Mouse (Mus musculus) G1E (cell line): ENCODE results near the gene Sema3b. TPM values are rescaled to one million over a fixed set of nuclear protein-coding genes. Genes with fewer than 3 reads are reported as not detected.
A peak's percentile ranks its signal among the peaks of the same experiment; 100 is the strongest.

Experiments
- ATAC-seq: 2 replicates; pipeline ENCODE4 v1.8.0; 2016; ENCODE audit warnings: mild to moderate bottlenecking; ENCODE audit not compliant: insufficient number of reproducible peaks, poor library complexity, low FRiP score, severe bottlenecking; ENCODE audit errors: extremely low read depth
- DNase-seq: peaks from one replicate; pipeline ENCODE4 v3.0.0; 2012; ENCODE audit warnings: low spot score
- H3K27me3 ChIP-seq: 2 replicates; pipeline ENCODE4 v1.6.1; 2012; ENCODE audit warnings: mild to moderate bottlenecking, low read length, inconsistent platforms; ENCODE audit not compliant: insufficient read depth
- H3K36me3 ChIP-seq: replicated peaks from 2 replicates; pipeline ENCODE3; 2012; ENCODE audit warnings: mild to moderate bottlenecking, inconsistent platforms
- H3K4me1 ChIP-seq: 2 replicates; pipeline ENCODE4 v1.6.1; 2012; ENCODE audit warnings: low read depth, low read length, inconsistent platforms, mixed read lengths; ENCODE audit not compliant: insufficient read depth
- H3K4me3 ChIP-seq: 2 replicates; pipeline ENCODE4 v1.5.1; 2012; ENCODE audit warnings: low read depth, mild to moderate bottlenecking, inconsistent platforms, low read length, moderate library complexity, mixed read lengths
- H3K9me3 ChIP-seq: replicated peaks from 2 replicates; pipeline ENCODE4 v1.6.1; 2012; ENCODE audit warnings: inconsistent platforms
- CTCF ChIP-seq: IDR thresholded peaks from 2 replicates; pipeline ENCODE4 v1.5.1; 2012; ENCODE audit warnings: low read depth, low read length, inconsistent platforms, mixed read lengths
- GATA1 ChIP-seq: IDR thresholded peaks from 2 replicates; pipeline ENCODE4 v1.6.1; 2012; ENCODE audit warnings: borderline replicate concordance, low read length, inconsistent platforms, mixed read lengths
- GATA2 ChIP-seq: IDR thresholded peaks from 2 replicates; pipeline ENCODE4 v1.6.1; 2012; ENCODE audit warnings: low read depth, low read length, inconsistent platforms, borderline replicate concordance
- POLR2AphosphoS5 ChIP-seq: IDR thresholded peaks from 2 replicates; pipeline ENCODE4 v1.6.1; 2012; ENCODE audit warnings: low read depth, low read length, inconsistent platforms; ENCODE audit not compliant: insufficient replicate concordance
- TAL1 ChIP-seq: conservative IDR thresholded peaks from 2 replicates; pipeline ENCODE4 v1.6.1; 2012; ENCODE audit warnings: low read depth, low read length, inconsistent platforms, mixed read lengths
- polyA plus RNA-seq: library from polyadenylated mRNA; stranded (reverse); fragments of >175 nt; gene quantifications from 2 replicates; pipeline ENCODE4 v1.2.3, GENCODE M21; 2012
- total RNA-seq, 2 experiments: library from RNA; stranded (forward) in 1 of 2; stranded (reverse) in 1 of 2; fragments of 200-1000 nt in 1 of 2; fragments of >200 nt in 1 of 2; fragmentation: Nextera tagmentation in 1 of 2; gene quantifications; 2 replicates each; pipeline ENCODE4 v1.2.3; 2014 to 2017

The Sema3b gene
- total and polyA plus RNA-seq, 3 experiments = 0.27 TPM; not detected in 2

DNA sequence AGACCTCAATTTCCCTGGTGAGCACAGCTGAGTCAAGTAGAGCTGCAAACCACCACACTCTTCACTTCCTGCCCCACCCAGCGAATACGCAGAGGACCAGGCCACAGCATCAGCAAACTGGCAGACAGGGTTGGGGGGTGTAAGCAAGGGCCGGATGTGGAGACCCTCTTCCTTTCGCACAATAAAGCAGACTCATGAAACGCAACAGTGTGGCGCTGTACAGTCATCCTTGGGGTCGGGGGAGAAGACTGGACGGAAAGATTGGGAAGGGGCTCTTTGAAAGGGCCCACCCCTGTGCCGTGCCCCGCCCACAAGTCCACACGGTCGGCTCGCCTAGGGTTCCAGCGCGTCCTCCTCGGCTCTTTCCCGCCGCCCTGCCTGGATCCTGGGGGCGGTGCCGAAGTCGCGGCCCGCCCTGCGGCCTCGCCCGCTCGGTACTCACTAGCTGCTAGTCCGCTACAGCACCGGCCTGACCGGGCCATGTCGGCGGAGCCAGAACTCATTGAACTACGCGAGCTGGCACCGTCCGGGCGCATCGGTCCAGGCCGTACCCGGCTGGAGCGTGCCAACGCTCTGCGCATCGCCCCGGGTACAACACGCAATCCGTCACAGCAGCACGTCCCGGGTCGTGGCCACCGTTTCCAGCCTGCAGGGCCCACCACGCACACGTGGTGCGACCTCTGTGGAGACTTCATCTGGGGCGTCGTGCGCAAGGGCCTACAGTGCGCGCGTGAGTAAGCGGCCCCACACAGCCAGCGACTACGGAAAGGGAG, 57.7 kb downstream of the Sema3b start, which contains the start of gene Rassf1:
Gene Rassf1, plus strand, starts transcription at position 439 of the 773 bp plus-strand sequence.
- DNase-seq = peak; percentile 52

DNA sequence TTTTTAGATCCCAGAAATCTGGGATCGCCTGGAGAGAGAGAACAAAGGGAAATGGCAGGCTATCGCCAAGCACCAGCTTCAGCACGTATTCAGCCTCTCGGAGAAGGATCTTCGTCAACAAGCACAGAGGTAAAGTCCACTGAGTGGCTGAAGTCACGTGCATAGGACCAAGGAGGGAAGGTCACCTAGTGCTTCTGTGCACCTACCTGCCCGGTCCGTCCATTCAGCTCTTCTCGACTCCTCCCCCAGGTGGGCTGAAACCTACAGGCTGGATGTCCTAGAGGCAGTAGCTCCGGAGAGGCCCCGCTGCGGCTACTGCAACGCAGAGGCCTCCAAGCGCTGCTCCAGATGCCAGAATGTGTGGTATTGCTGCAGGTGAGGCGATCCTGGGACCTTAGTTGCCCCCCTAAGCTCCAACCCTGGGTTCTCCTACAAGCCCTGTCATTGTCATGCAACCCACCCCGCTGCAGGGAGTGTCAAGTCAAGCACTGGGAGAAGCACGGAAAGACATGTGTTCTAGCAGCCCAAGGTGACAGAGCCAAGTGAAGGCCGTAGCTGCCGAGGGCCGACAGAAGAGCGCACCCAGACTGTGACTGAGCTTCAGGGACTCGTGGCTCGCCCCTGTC, 58.4 kb downstream of the Sema3b start:
- no peaks in the 10 kb centered on the region for H3K9me3 ChIP-seq
- peaks cover 23% of the 10 kb centered on the region for H3K36me3 ChIP-seq
- peaks cover 5% of the 10 kb centered on the region; the same call in 1 of the 2 replicates for H3K27me3 ChIP-seq
- DNase-seq (no peak), ATAC-seq (no peak)
- H3K4me1 ChIP-seq = peaks cover 70% of the 10 kb centered on the region
- TF ChIP-seq GATA1 (no peak), POLR2AphosphoS5 (no peak), CTCF (no peak), GATA2 (no peak), TAL1 (no peak)
- peak overlapping the region; percentile 73; the same call in 1 of the 2 replicates for H3K4me3 ChIP-seq

More for the DNA sequence above, 57.7 kb downstream of the Sema3b start, which contains the start of gene Rassf1:
- H3K9me3 ChIP-seq = no peaks in the 10 kb centered on the region
- H3K4me3 ChIP-seq = peak within 1 kb of the TSS; percentile 73
- peaks cover 69% of the 10 kb centered on the region for H3K4me1 ChIP-seq
- no peak for TF ChIP-seq CTCF
- no peak for TF ChIP-seq POLR2AphosphoS5
- no peak for TF ChIP-seq GATA1
- no peak for TF ChIP-seq GATA2
- TF ChIP-seq TAL1 = no peak
- ATAC-seq = no peak
- peaks cover 5% of the 10 kb centered on the region; the same call in 1 of the 2 replicates for H3K27me3 ChIP-seq
- peaks cover 17% of the 10 kb centered on the region for H3K36me3 ChIP-seq

DNA sequence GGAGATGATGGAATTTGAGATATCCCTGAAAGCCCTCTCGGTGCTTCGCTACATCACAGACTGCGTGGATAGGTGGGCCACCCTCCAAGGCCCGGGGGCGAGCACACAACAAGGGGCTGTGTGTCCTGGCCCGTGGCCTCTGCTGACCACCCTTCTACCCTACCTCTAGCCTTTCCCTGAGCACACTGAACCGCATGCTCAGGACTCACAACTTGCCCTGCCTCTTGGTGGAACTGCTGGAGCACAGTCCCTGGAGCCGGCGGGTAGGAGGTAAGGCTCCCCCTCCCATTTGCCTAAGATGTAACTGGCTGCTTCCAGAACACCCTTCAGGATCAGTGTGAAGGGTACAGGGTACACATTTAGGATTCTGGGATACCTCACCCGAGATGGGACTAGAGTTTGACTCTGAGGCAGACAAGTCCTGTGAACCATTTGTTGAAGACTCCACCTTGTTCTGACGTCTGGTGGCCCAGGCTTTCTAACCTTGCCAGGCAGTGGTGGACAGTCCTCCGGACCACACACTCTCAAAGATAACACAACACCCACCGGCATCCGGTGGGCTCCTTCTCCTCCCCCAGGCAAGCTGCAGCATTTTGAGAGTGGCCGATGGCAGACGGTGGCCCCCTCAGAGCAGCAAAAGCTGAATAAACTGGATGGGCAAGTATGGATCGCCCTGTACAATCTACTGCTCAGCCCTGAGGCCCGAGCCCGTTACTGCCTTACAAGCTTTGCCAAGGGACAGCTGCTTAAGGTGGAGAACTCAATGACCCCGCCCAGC, 59.5 kb downstream of the Sema3b start:
- Histone ChIP-seq H3K9me3 (no peaks in the 10 kb centered on the region), H3K4me3 (no peak overlapping the region), H3K36me3 (peaks cover 34% of the 10 kb centered on the region), H3K4me1 (peaks cover 75% of the 10 kb centered on the region), H3K27me3 (peaks cover 5% of the 10 kb centered on the region; the same call in 1 of the 2 replicates)
- DNase-seq (no peak), ATAC-seq (no peak)
- TF ChIP-seq GATA2 = no peak
- no peak for TF ChIP-seq CTCF
- no peak for TF ChIP-seq POLR2AphosphoS5
- TF ChIP-seq TAL1 = no peak
- no peak for TF ChIP-seq GATA1

DNA sequence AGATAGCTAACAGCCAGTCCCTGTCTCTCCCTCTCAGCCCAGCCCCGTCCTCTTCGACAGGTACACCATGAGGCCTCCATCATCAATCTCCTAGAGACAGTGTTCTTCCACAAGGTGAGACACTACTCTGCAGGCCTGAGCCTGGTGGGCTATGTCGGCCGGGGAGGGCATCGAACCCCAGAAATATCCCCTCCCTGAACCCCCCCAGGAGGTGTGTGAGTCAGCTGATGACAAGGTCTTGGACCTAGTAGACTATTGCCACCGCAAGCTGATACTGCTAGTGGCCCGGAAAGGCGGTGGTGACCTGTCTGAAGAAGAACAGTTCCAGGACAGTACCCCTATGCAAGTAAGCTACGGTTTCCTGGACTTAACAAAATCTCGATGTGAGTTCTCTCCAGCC, 60.2 kb downstream of the Sema3b start:
- no peak for ATAC-seq
- H3K4me3 ChIP-seq = no peak overlapping the region
- DNase-seq = no peak
- H3K36me3 ChIP-seq = peaks cover 40% of the 10 kb centered on the region
- H3K4me1 ChIP-seq = peaks cover 79% of the 10 kb centered on the region
- TF ChIP-seq GATA1 = no peak
- no peak for TF ChIP-seq GATA2
- no peak for TF ChIP-seq TAL1
- TF ChIP-seq CTCF = no peak
- H3K9me3 ChIP-seq = no peaks in the 10 kb centered on the region
- peaks cover 5% of the 10 kb centered on the region; the same call in 1 of the 2 replicates for H3K27me3 ChIP-seq

DNA sequence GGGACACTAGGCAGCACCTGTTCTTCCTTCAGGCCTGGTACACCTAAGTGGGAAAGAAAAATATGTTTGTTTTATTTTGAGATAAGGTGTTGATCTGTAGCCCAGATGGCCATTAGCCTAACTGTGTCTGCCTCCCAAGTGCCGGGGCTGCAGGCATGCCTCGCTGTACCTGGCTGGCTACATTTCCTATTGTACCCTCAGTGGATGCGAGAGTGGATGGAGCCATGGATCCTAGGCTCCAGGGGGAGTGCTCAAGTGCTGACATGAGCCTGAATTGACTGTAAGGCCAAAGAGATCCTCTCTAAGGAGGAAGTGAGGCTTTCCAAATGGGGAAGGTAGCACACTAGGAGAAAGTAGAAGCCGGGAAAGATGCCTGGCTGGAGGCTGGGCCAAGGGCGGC, 61.1 kb downstream of the Sema3b start:
- Histone ChIP-seq H3K36me3 (peaks cover 46% of the 10 kb centered on the region), H3K4me1 (peaks cover 77% of the 10 kb centered on the region), H3K4me3 (no peak overlapping the region; the same call in 1 of the 2 replicates), H3K9me3 (no peaks in the 10 kb centered on the region), H3K27me3 (peaks cover 5% of the 10 kb centered on the region; the same call in 1 of the 2 replicates)
- no peak for ATAC-seq
- TF ChIP-seq CTCF (no peak), POLR2AphosphoS5 (no peak), GATA2 (no peak)
- no peak for DNase-seq

Other genes with a start within 250 kb of the Sema3b start
- gene Cacna2d2, start 209.6 kb downstream of the Sema3b start, total RNA-seq (2014; fragmentation: Nextera tagmentation) = not detected in 2 replicates
- 0.05 and 0.06 TPM in 2 replicates for gene Cacna2d2, start 209.6 kb downstream of the Sema3b start, total RNA-seq (2017)
- 0.09 TPM in 1 of 2 replicates, not detected in the other for gene Cacna2d2, start 209.6 kb downstream of the Sema3b start, polyA plus RNA-seq
- 20.5 and 22.1 TPM in 2 replicates for gene Tmem115, start 75.3 kb downstream of the Sema3b start, total RNA-seq (2014; fragmentation: Nextera tagmentation)
- 16.6 and 18.0 TPM in 2 replicates for gene Tmem115, start 75.3 kb downstream of the Sema3b start, total RNA-seq (2017)
- 23.2 and 27.1 TPM in 2 replicates for gene Tmem115, start 75.3 kb downstream of the Sema3b start, polyA plus RNA-seq
- gene Cyb561d2, start 67.0 kb downstream of the Sema3b start, total RNA-seq (2014; fragmentation: Nextera tagmentation) = 1.9 TPM in 1 of 2 replicates, not detected in the other
- 23.1 and 30.2 TPM in 2 replicates for gene Cyb561d2, start 67.0 kb downstream of the Sema3b start, total RNA-seq (2017)
- 10.6 and 11.7 TPM in 2 replicates for gene Cyb561d2, start 67.0 kb downstream of the Sema3b start, polyA plus RNA-seq
- gene Nprl2, start 67.0 kb downstream of the Sema3b start, total RNA-seq (2014; fragmentation: Nextera tagmentation) = 16.3 and 22.6 TPM in 2 replicates
- 18.4 and 35.0 TPM in 2 replicates for gene Nprl2, start 67.0 kb downstream of the Sema3b start, total RNA-seq (2017)
- 1.4 and 1.7 TPM in 2 replicates for gene Nprl2, start 67.0 kb downstream of the Sema3b start, polyA plus RNA-seq
- 1.1 TPM in 1 of 2 replicates, not detected in the other for gene Zmynd10, start 61.9 kb downstream of the Sema3b start, total RNA-seq (2014; fragmentation: Nextera tagmentation)
- 6.2 and 7.3 TPM in 2 replicates for gene Zmynd10, start 61.9 kb downstream of the Sema3b start, total RNA-seq (2017)
- gene Zmynd10, start 61.9 kb downstream of the Sema3b start, polyA plus RNA-seq = 1.1 TPM in 2 replicates
- 15.4 and 19.4 TPM in 2 replicates for gene Rassf1, start 57.7 kb downstream of the Sema3b start, total RNA-seq (2014; fragmentation: Nextera tagmentation)
- 29.5 and 35.4 TPM in 2 replicates for gene Rassf1, start 57.7 kb downstream of the Sema3b start, total RNA-seq (2017)
- gene Rassf1, start 57.7 kb downstream of the Sema3b start, polyA plus RNA-seq = 10.7 and 12.1 TPM in 2 replicates
- gene Tusc2, start 46.0 kb downstream of the Sema3b start, total RNA-seq (2014; fragmentation: Nextera tagmentation) = 30.4 and 33.1 TPM in 2 replicates
- gene Tusc2, start 46.0 kb downstream of the Sema3b start, total RNA-seq (2017) = 16.0 and 21.3 TPM in 2 replicates
- gene Tusc2, start 46.0 kb downstream of the Sema3b start, polyA plus RNA-seq = 24.4 and 45.3 TPM in 2 replicates
- 11.7 and 16.8 TPM in 2 replicates for gene Hyal2, start 41.3 kb downstream of the Sema3b start, total RNA-seq (2014; fragmentation: Nextera tagmentation)
- gene Hyal2, start 41.3 kb downstream of the Sema3b start, total RNA-seq (2017) = 4.2 and 5.5 TPM in 2 replicates
- 28.9 and 33.9 TPM in 2 replicates for gene Hyal2, start 41.3 kb downstream of the Sema3b start, polyA plus RNA-seq
- 6.6 and 7.3 TPM in 2 replicates for gene Hyal1, start 32.3 kb downstream of the Sema3b start, total RNA-seq (2014; fragmentation: Nextera tagmentation)
- gene Hyal1, start 32.3 kb downstream of the Sema3b start, total RNA-seq (2017) = 1.9 and 2.3 TPM in 2 replicates
- gene Hyal1, start 32.3 kb downstream of the Sema3b start, polyA plus RNA-seq = 1.4 and 2.2 TPM in 2 replicates
- gene Naa80, start 30.3 kb downstream of the Sema3b start, total RNA-seq (2014; fragmentation: Nextera tagmentation) = 17.1 and 17.4 TPM in 2 replicates
- 13.1 and 14.6 TPM in 2 replicates for gene Naa80, start 30.3 kb downstream of the Sema3b start, total RNA-seq (2017)
- 53.5 and 53.8 TPM in 2 replicates for gene Naa80, start 30.3 kb downstream of the Sema3b start, polyA plus RNA-seq
- 4.6 and 7.7 TPM in 2 replicates for gene Hyal3, start 28.4 kb downstream of the Sema3b start, total RNA-seq (2014; fragmentation: Nextera tagmentation)
- gene Hyal3, start 28.4 kb downstream of the Sema3b start, total RNA-seq (2017) = 1.1 and 1.4 TPM in 2 replicates
- gene Hyal3, start 28.4 kb downstream of the Sema3b start, polyA plus RNA-seq = 0.29 and 0.53 TPM in 2 replicates
- 178 and 183 TPM in 2 replicates for gene Ifrd2, start 21.6 kb downstream of the Sema3b start, total RNA-seq (2014; fragmentation: Nextera tagmentation)
- gene Ifrd2, start 21.6 kb downstream of the Sema3b start, total RNA-seq (2017) = 76.0 and 76.7 TPM in 2 replicates
- gene Ifrd2, start 21.6 kb downstream of the Sema3b start, polyA plus RNA-seq = 153 and 156 TPM in 2 replicates
- 337 and 375 TPM in 2 replicates for gene Gnai2, start 26.1 kb upstream of the Sema3b start, total RNA-seq (2014; fragmentation: Nextera tagmentation)
- 232 TPM in 2 replicates for gene Gnai2, start 26.1 kb upstream of the Sema3b start, total RNA-seq (2017)
- gene Gnai2, start 26.1 kb upstream of the Sema3b start, polyA plus RNA-seq = 657 and 787 TPM in 2 replicates
- not detected in 2 replicates for gene Slc38a3, start 60.3 kb upstream of the Sema3b start, total RNA-seq (2014; fragmentation: Nextera tagmentation)
- 0.11 and 0.12 TPM in 2 replicates for gene Slc38a3, start 60.3 kb upstream of the Sema3b start, total RNA-seq (2017)
- gene Slc38a3, start 60.3 kb upstream of the Sema3b start, polyA plus RNA-seq = not detected in 2 replicates
- not detected in 2 replicates for gene Gnat1, start 70.5 kb upstream of the Sema3b start, total RNA-seq (2014; fragmentation: Nextera tagmentation)
- 0.05 TPM in 1 of 2 replicates, not detected in the other for gene Gnat1, start 70.5 kb upstream of the Sema3b start, total RNA-seq (2017)
- not detected in 2 replicates for gene Gnat1, start 70.5 kb upstream of the Sema3b start, polyA plus RNA-seq
- gene Sema3f, start 101.2 kb upstream of the Sema3b start, total RNA-seq (2014; fragmentation: Nextera tagmentation) = not detected in 2 replicates
- gene Sema3f, start 101.2 kb upstream of the Sema3b start, total RNA-seq (2017) = 0.11 and 0.52 TPM in 2 replicates
- gene Sema3f, start 101.2 kb upstream of the Sema3b start, polyA plus RNA-seq = 0.07 and 0.09 TPM in 2 replicates
- gene Rbm5, start 161.8 kb upstream of the Sema3b start, total RNA-seq (2014; fragmentation: Nextera tagmentation) = 355 and 467 TPM in 2 replicates
- 261 and 271 TPM in 2 replicates for gene Rbm5, start 161.8 kb upstream of the Sema3b start, total RNA-seq (2017)
- 14.3 and 23.4 TPM in 2 replicates for gene Rbm5, start 161.8 kb upstream of the Sema3b start, polyA plus RNA-seq